Mouse (Mus musculus): Measurements from ENCODE around the gene Smyd5. TPM values are rescaled to one million over a fixed set of nuclear protein-coding genes. Genes with fewer than 3 reads are reported as not detected.

The Smyd5 gene
- polyA plus RNA-seq (2015; fragmentation: Nextera tagmentation; extraction: Ambion mirVana): 74.4 and 77.0 TPM in 2 replicates

DNA sequence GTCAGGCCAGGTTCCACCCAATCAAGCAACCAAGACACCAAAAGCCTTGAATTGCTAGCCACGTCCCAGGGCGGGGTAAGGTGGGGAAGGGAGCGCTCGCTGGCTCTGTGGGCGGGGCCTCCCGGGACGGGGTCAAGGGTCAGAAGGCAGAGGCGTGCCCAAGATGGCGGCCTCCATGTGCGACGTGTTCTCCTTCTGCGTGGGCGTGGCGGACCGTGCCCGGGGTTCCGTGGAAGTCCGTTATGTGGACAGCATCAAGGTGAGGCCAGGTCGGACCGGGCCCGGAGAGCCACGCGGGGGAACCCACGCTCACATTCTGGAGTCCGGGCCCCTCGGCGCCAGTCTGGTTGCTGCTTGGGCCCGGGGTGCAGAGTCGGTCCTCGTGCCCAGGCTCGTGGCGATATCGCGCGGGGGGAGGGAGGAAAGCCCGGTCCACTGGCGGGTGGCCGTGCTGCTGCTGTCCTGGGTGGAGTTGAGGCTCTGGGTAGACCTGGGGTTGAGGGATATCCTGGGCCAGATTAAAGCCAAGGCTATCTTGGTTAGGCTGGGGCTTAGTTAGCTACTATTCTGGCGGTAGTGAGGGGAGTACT is at the start of gene Smyd5:
Gene Smyd5 (plus strand): TSS at position 148 of the 590 bp plus-strand sequence.
- Histone ChIP-seq H3K4me1 (ENCODE audit: insufficient read depth, low read length) (peaks cover 11% of the 10 kb centered on the region), H3K9ac (replicated peaks; ENCODE audit: low read length) (peak within 1 kb of the TSS; percentile 86), H3K27me3 (ENCODE audit: insufficient read depth, low read length) (no peaks in the 10 kb centered on the region), H3K4me2 (replicated peaks; ENCODE audit: low read depth, low read length) (peak within 1 kb of the TSS; percentile 75), H3K27ac (ENCODE audit: low read length) (no peak within 1 kb of the TSS), H3K9me3 (ENCODE audit: low read length) (no peaks in the 10 kb centered on the region), H3K4me3 (ENCODE audit: low read length) (peak within 1 kb of the TSS; percentile 90), H3K36me3 (ENCODE audit: insufficient read depth, low read length) (no peaks in the 10 kb centered on the region)
- peak; percentile 82 for ATAC-seq (ENCODE audit: low FRiP score, low TSS enrichment)
- under 1% methylated on average over 39 of the region's 39 CpGs for WGBS

DNA sequence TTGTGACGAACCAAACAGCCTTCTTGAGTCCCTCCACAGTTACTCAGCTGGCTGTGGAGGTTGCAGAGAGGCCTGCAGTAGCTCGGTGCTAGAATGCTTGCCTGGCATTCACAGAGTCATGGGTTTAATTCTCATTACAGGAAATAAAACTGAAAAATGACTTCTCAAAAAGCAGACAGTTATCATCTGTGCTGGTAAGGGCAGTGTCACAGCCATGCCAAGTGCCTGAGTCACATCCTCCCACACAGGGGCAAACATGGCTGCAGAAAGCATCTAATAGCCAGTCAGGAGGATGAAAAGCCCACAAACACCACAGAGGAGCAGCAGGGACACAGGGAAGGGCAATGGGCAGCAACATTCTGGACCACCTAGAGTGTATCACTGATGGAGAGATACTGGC is 49.0 kb upstream of the Smyd5 start:
- H3K9me3 ChIP-seq (ENCODE audit: low read length): no peaks in the 10 kb centered on the region
- no peaks in the 10 kb centered on the region for H3K36me3 ChIP-seq (ENCODE audit: insufficient read depth, low read length)
- H3K27ac ChIP-seq (ENCODE audit: low read length): no peak overlapping the region
- ATAC-seq (ENCODE audit: low FRiP score, low TSS enrichment): no peak
- 76% methylated on average over 2 of the region's 2 CpGs for WGBS
- no peak overlapping the region for H3K4me3 ChIP-seq (ENCODE audit: low read length)
- no peak overlapping the region for H3K9ac ChIP-seq (replicated peaks; ENCODE audit: low read length)
- H3K4me1 ChIP-seq (ENCODE audit: insufficient read depth, low read length): peaks cover 24% of the 10 kb centered on the region
- H3K4me2 ChIP-seq (replicated peaks; ENCODE audit: low read depth, low read length): no peak overlapping the region
- peaks cover 1% of the 10 kb centered on the region; the same call in 1 of the 2 replicates for H3K27me3 ChIP-seq (ENCODE audit: insufficient read depth, low read length)

DNA sequence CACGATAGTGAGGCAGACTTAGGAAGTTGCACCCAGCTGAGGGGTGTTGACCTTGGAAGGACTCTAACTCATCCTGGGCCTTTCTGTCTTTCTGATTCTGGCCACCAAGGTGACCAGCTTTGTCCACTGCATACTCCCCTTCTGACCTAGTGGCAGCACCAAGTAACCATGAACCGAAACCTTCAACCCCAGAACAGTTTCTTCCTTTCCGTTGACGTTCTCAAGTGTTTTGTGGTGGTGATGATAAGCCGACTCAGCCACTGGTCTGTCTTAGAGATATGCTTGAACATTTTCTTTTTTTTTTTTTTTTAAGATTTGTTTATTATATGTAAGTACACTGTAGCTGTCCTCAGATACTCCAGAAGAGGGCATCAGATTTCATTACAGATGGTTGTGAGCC is 43.2 kb upstream of the Smyd5 start:
- no peaks in the 10 kb centered on the region for H3K4me1 ChIP-seq (ENCODE audit: insufficient read depth, low read length)
- H3K9ac ChIP-seq (replicated peaks; ENCODE audit: low read length): no peak overlapping the region
- ATAC-seq (ENCODE audit: low FRiP score, low TSS enrichment): no peak
- H3K27me3 ChIP-seq (ENCODE audit: insufficient read depth, low read length): peaks cover 4% of the 10 kb centered on the region; the same call in 1 of the 2 replicates
- no peaks in the 10 kb centered on the region for H3K36me3 ChIP-seq (ENCODE audit: insufficient read depth, low read length)
- no peaks in the 10 kb centered on the region for H3K9me3 ChIP-seq (ENCODE audit: low read length)
- H3K4me2 ChIP-seq (replicated peaks; ENCODE audit: low read depth, low read length): no peak overlapping the region
- H3K27ac ChIP-seq (ENCODE audit: low read length): no peak overlapping the region
- H3K4me3 ChIP-seq (ENCODE audit: low read length): no peak overlapping the region
- WGBS: 79% methylated on average over 5 of the region's 5 CpGs

DNA sequence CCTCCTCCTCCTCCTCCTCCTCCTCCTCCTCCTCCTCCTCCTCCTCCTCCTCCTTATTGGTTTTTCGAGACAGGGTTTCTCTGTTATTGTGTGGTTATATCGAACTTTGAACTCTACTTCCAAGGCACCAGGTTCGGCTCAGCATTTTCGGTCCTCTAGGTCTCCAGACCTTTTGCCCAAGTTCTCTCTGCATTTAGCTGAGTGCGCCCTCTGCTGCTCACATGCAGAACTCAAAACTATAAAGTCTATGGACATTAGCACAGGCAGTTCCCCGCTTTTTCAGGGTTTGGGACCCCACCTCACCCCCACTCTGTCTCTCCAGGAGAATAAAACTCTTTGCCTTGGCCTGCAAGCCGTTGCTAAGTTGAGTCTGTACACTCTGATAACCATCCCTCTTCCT is 40.0 kb upstream of the Smyd5 start:
- no peak overlapping the region for H3K9ac ChIP-seq (replicated peaks; ENCODE audit: low read length)
- WGBS: 25% methylated on average over 6 of the region's 7 CpGs
- no peaks in the 10 kb centered on the region for H3K36me3 ChIP-seq (ENCODE audit: insufficient read depth, low read length)
- no peak overlapping the region for H3K4me3 ChIP-seq (ENCODE audit: low read length)
- no peak overlapping the region for H3K27ac ChIP-seq (ENCODE audit: low read length)
- peaks cover 4% of the 10 kb centered on the region; the same call in 1 of the 2 replicates for H3K27me3 ChIP-seq (ENCODE audit: insufficient read depth, low read length)
- no peak for ATAC-seq (ENCODE audit: low FRiP score, low TSS enrichment)
- no peaks in the 10 kb centered on the region for H3K9me3 ChIP-seq (ENCODE audit: low read length)
- H3K4me1 ChIP-seq (ENCODE audit: insufficient read depth, low read length): no peaks in the 10 kb centered on the region
- no peak overlapping the region for H3K4me2 ChIP-seq (replicated peaks; ENCODE audit: low read depth, low read length)

DNA sequence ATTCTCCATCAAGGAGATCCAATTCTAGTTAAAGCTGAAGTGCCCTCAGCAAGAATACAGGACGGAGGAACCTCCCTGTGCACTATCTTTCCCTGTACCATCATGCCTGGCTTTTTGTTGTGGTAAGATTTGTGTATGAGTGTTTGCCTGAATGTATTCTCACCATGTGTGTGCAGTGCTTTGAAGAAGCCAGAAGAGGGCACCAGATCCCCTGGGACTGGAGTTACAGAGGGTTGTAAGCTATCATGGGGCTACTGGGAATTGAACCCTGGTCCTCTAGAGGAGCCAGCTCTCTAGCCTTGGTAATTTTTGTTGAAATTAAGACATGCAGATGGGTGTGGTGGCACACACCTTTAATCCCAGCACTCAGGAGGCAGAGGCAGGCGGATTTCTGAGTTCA is 36.4 kb upstream of the Smyd5 start:
- no peaks in the 10 kb centered on the region for H3K36me3 ChIP-seq (ENCODE audit: insufficient read depth, low read length)
- H3K27ac ChIP-seq (ENCODE audit: low read length): no peak overlapping the region
- WGBS: 82% methylated on average over 2 of the region's 2 CpGs
- no peaks in the 10 kb centered on the region; the same call in 1 of the 2 replicates for H3K27me3 ChIP-seq (ENCODE audit: insufficient read depth, low read length)
- H3K4me3 ChIP-seq (ENCODE audit: low read length): no peak overlapping the region
- no peak overlapping the region for H3K9ac ChIP-seq (replicated peaks; ENCODE audit: low read length)
- peaks cover 7% of the 10 kb centered on the region; the same call in 1 of the 2 replicates for H3K4me1 ChIP-seq (ENCODE audit: insufficient read depth, low read length)
- no peak overlapping the region for H3K4me2 ChIP-seq (replicated peaks; ENCODE audit: low read depth, low read length)
- no peak for ATAC-seq (ENCODE audit: low FRiP score, low TSS enrichment)
- H3K9me3 ChIP-seq (ENCODE audit: low read length): no peaks in the 10 kb centered on the region

DNA sequence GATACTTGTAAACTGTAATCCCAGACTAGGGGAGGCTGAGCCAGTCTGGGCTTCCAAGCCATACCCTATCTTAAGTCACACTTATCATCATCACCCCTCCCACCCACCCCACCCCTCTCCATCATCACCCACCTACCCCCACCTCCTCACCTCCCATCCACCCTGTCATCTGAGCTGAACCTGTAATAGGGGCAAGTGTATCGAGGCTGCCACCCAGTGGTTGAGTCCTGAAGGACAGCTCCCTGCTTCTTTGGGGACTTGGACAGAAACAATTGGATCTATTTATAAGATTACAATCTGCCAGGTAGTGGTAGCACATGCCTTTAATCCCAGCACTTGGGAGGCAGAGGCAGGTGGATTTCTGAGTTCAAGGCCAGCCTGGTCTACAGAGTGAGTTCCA is 34.6 kb upstream of the Smyd5 start:
- H3K4me3 ChIP-seq (ENCODE audit: low read length): no peak overlapping the region
- H3K27ac ChIP-seq (ENCODE audit: low read length): no peak overlapping the region
- H3K36me3 ChIP-seq (ENCODE audit: insufficient read depth, low read length): no peaks in the 10 kb centered on the region
- 24% methylated on average over 1 of the region's 1 CpGs for WGBS
- no peak overlapping the region for H3K9ac ChIP-seq (replicated peaks; ENCODE audit: low read length)
- no peaks in the 10 kb centered on the region; the same call in 1 of the 2 replicates for H3K27me3 ChIP-seq (ENCODE audit: insufficient read depth, low read length)
- no peak for ATAC-seq (ENCODE audit: low FRiP score, low TSS enrichment)
- no peaks in the 10 kb centered on the region for H3K9me3 ChIP-seq (ENCODE audit: low read length)
- peaks cover 7% of the 10 kb centered on the region; the same call in 1 of the 2 replicates for H3K4me1 ChIP-seq (ENCODE audit: insufficient read depth, low read length)
- H3K4me2 ChIP-seq (replicated peaks; ENCODE audit: low read depth, low read length): no peak overlapping the region

DNA sequence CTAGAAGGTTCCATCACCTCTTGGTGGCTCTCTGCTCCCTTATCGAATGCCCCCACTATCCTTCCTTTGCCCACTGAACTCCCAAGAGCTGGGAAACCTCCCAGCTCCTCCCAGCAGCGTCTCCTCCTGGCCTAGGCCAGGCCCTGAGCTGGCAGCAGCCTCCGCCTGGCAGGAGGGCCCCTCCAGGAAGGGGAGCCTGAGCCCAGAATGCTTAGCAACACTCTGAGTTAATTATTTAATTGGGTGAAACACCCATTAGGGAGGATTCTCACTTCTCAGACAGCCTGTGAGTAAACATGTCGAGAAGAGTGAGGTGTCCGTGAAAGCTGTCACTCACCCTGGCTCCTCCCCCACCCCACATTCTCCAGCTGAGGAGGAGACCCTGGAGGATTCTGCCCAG is 32.1 kb upstream of the Smyd5 start:
- no peaks in the 10 kb centered on the region for H3K27me3 ChIP-seq (ENCODE audit: insufficient read depth, low read length)
- H3K36me3 ChIP-seq (ENCODE audit: insufficient read depth, low read length): no peaks in the 10 kb centered on the region
- no peak overlapping the region for H3K27ac ChIP-seq (ENCODE audit: low read length)
- ATAC-seq (ENCODE audit: low FRiP score, low TSS enrichment): peak; percentile 49; the same call in 1 of the 2 replicates
- H3K9me3 ChIP-seq (ENCODE audit: low read length): no peaks in the 10 kb centered on the region
- no peak overlapping the region for H3K4me2 ChIP-seq (replicated peaks; ENCODE audit: low read depth, low read length)
- H3K4me3 ChIP-seq (ENCODE audit: low read length): no peak overlapping the region
- peaks cover 7% of the 10 kb centered on the region; the same call in 1 of the 2 replicates for H3K4me1 ChIP-seq (ENCODE audit: insufficient read depth, low read length)
- 26% methylated on average over 5 of the region's 5 CpGs for WGBS
- H3K9ac ChIP-seq (replicated peaks; ENCODE audit: low read length): no peak overlapping the region

DNA sequence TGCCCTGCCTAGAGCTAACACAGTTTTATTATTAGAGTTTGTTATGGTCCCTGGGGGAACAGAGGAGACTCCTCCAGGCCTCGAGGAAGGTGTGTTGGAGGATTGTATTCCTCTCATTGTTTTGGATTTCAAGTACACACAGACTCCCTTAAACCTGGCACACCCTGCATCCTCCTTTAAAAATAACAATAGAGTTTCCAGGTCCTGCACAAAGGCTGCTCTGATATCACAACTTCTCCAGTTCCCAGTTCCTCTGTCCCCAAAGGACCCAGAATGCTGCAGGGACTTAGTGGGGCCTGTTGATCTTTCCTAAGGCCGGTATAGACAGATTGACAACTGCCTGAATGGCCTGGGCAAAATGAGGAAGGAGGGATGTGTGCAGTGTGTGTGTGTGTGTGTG is 29.2 kb upstream of the Smyd5 start:
- WGBS: 25% methylated on average over 2 of the region's 2 CpGs
- peaks cover 6% of the 10 kb centered on the region for H3K27me3 ChIP-seq (ENCODE audit: insufficient read depth, low read length)
- ATAC-seq (ENCODE audit: low FRiP score, low TSS enrichment): no peak

DNA sequence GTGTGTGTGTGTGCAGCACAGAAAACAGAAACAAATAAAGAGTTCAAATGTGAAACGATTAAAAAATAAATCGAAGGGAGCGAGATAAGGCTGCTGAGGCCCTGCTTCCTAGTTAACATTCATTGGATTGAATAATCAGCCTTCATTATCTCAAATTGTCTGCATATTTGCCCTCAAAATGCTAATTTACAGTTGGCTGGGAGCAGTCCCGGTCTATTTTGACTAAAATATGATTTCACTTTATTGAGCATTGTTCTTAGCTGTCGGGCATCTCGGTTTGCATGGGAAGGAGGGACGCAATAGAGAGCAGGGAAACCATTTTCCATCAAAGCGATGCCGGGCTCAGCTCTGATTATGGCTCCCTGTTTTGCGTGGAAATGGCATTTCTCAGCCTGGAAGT is 28.8 kb upstream of the Smyd5 start:
- H3K4me3 ChIP-seq (ENCODE audit: low read length): no peak overlapping the region
- no peak for ATAC-seq (ENCODE audit: low FRiP score, low TSS enrichment)
- H3K4me1 ChIP-seq (ENCODE audit: insufficient read depth, low read length): peaks cover 7% of the 10 kb centered on the region; the same call in 1 of the 2 replicates
- H3K36me3 ChIP-seq (ENCODE audit: insufficient read depth, low read length): no peaks in the 10 kb centered on the region
- no peak overlapping the region for H3K27ac ChIP-seq (ENCODE audit: low read length)
- no peaks in the 10 kb centered on the region for H3K9me3 ChIP-seq (ENCODE audit: low read length)
- H3K4me2 ChIP-seq (replicated peaks; ENCODE audit: low read depth, low read length): no peak overlapping the region
- peaks cover 10% of the 10 kb centered on the region for H3K27me3 ChIP-seq (ENCODE audit: insufficient read depth, low read length)
- no peak overlapping the region for H3K9ac ChIP-seq (replicated peaks; ENCODE audit: low read length)
- WGBS: 75% methylated on average over 10 of the region's 10 CpGs

More for the DNA sequence above, 29.2 kb upstream of the Smyd5 start:
- Histone ChIP-seq H3K9ac (replicated peaks; ENCODE audit: low read length) (no peak overlapping the region), H3K36me3 (ENCODE audit: insufficient read depth, low read length) (no peaks in the 10 kb centered on the region), H3K4me3 (ENCODE audit: low read length) (no peak overlapping the region), H3K27ac (ENCODE audit: low read length) (0 out of 2 replicates have a peak overlapping the region, but pooled peaks have one; percentile 13), H3K9me3 (ENCODE audit: low read length) (no peaks in the 10 kb centered on the region), H3K4me1 (ENCODE audit: insufficient read depth, low read length) (peaks cover 7% of the 10 kb centered on the region; the same call in 1 of the 2 replicates), H3K4me2 (replicated peaks; ENCODE audit: low read depth, low read length) (no peak overlapping the region)

DNA sequence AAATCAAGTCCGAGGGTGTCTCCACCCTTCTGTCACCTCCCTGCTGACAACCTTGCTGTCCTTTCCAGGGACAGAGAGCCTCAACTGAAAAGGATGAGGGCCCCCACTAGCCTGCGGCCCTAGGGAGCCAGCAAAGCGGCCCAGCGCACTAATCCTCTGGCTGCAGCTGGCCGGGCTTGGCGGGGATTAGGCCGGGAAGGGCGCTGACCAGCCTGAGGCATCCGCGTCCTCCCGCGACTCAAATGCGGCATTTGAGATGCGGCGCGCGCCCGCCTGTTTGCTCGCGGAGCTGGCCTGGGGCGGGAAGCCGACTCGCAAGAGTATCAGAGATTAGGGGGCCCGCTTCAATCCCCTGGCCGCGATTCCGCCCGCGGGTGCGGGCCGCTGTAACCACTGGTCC is 22.8 kb upstream of the Smyd5 start:
- 3% methylated on average over 31 of the region's 31 CpGs for WGBS
- no peak for ATAC-seq (ENCODE audit: low FRiP score, low TSS enrichment)
- 0 out of 2 replicates have a peak, but pooled peaks cover 5% of the 10 kb centered on the region for H3K4me1 ChIP-seq (ENCODE audit: insufficient read depth, low read length)
- peak overlapping the region; percentile 49; the same call in 1 of the 2 replicates for H3K9ac ChIP-seq (replicated peaks; ENCODE audit: low read length)
- H3K36me3 ChIP-seq (ENCODE audit: insufficient read depth, low read length): no peaks in the 10 kb centered on the region
- peak overlapping the region; percentile 47 for H3K4me2 ChIP-seq (replicated peaks; ENCODE audit: low read depth, low read length)
- H3K4me3 ChIP-seq (ENCODE audit: low read length): peak overlapping the region; percentile 31
- H3K9me3 ChIP-seq (ENCODE audit: low read length): no peaks in the 10 kb centered on the region
- no peak overlapping the region for H3K27ac ChIP-seq (ENCODE audit: low read length)
- peaks cover 36% of the 10 kb centered on the region for H3K27me3 ChIP-seq (ENCODE audit: insufficient read depth, low read length)
